Mouse (Mus musculus) midbrain, embryonic 10.5 days (tissue): ENCODE results near the gene Mfsd11. TPM values are rescaled to one million over a fixed set of nuclear protein-coding genes. Genes with fewer than 3 reads are reported as not detected.
"Not testable (repeated sequence)": the region's sequence is repeated elsewhere in the genome, so short reads cannot be mapped to it uniquely, and the experiment has no call there.

ENCODE experiments used
- DNase-seq: peaks from one replicate; pipeline ENCODE4 v3.0.0-alpha.2; 2017; ENCODE audit warnings: low spot score
- H3K27ac ChIP-seq: fragments of 300-500 bp; sonication (generic); replicated peaks from 2 replicates; pipeline ENCODE4 v1.5.1; 2016; ENCODE audit warnings: mild to moderate bottlenecking
- H3K27me3 ChIP-seq: fragments of 300-500 bp; sonication (generic); 2 replicates; pipeline ENCODE4 v1.6.1; 2016; ENCODE audit warnings: low read depth, mild to moderate bottlenecking; ENCODE audit not compliant: poor library complexity, severe bottlenecking
- H3K36me3 ChIP-seq: fragments of 300-500 bp; sonication (generic); 2 replicates; pipeline ENCODE4 v1.6.1; 2016; ENCODE audit warnings: mild to moderate bottlenecking, moderate library complexity
- H3K4me1 ChIP-seq: fragments of 300-500 bp; sonication (generic); 2 replicates; pipeline ENCODE4 v1.6.1; 2016
- H3K4me3 ChIP-seq: fragments of 300-500 bp; sonication (generic); 2 replicates; pipeline ENCODE4 v1.5.1; 2016; ENCODE audit warnings: mild to moderate bottlenecking, moderate library complexity
- H3K9me3 ChIP-seq: fragments of 300-500 bp; sonication (generic); replicated peaks from 2 replicates; pipeline ENCODE4 v1.6.1; 2016; ENCODE audit warnings: mild to moderate bottlenecking
- WGBS: fragments of 180-500 bp; shearing (Covaris S2); methylation state at CpG from one replicate; pipeline ENCODE4 v1.1.7; 2016; 5-methylcytosine and 5-hydroxymethylcytosine counted together
- polyA plus RNA-seq: library from polyadenylated mRNA; unstranded; fragments of >200 nt; fragmentation: Nextera tagmentation; extraction: Ambion mirVana; gene quantifications from 2 replicates; pipeline ENCODE4 v1.2.1, GENCODE M21; 2016

The Mfsd11 gene
- polyA plus RNA-seq, 1 experiment from 2014 or later, result 27.9 TPM

GRCm38 (mm10) chr11:116882446-116882845 is 30.2 kb downstream of the Mfsd11 start:
- WGBS, result 85% methylated on average over 10 of the region's 10 CpGs
- H3K36me3 ChIP-seq, result no peaks in the 10 kb centered on the region

DNA sequence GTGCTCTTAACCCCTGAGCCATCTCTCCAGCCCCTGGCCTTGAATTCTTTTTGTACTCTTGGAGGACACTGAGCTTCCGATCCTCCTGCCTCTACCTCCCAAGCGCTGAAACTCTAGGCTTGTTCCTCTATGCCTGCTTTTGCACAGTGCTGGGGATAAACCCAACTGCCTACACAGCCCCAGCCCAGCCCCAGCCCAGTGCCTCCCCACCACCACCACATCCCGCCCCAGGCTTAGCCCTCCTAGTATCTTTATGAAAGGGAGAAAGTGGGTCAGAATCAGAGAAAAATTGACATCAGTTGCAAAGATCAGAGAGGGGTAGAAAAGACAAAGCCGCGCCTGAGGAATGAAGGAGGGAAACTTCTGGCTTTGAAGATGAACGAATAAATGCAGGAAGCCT is 31.8 kb downstream of the Mfsd11 start:
- Histone ChIP-seq H3K36me3 (no peaks in the 10 kb centered on the region), H3K27me3 (peaks cover 24% of the 10 kb centered on the region), H3K9me3 (no peaks in the 10 kb centered on the region), H3K27ac (no peak overlapping the region), H3K4me3 (no peak overlapping the region), H3K4me1 (peaks cover 12% of the 10 kb centered on the region)
- DNase-seq, result no peak
- 89% methylated on average over 6 of the region's 6 CpGs for WGBS

More at GRCm38 (mm10) chr11:116882446-116882845, 30.2 kb downstream of the Mfsd11 start:
- peaks cover 21% of the 10 kb centered on the region for H3K27me3 ChIP-seq
- peaks cover 12% of the 10 kb centered on the region for H3K4me1 ChIP-seq
- H3K27ac ChIP-seq, result no peak overlapping the region
- H3K9me3 ChIP-seq, result no peaks in the 10 kb centered on the region
- H3K4me3 ChIP-seq, result no peak overlapping the region
- DNase-seq, result no peak

- Histone ChIP-seq H3K27me3 (peaks cover 24% of the 10 kb centered on the region), H3K9me3 (no peaks in the 10 kb centered on the region), H3K4me3 (peak overlapping the region; percentile 40), H3K4me1 (peaks cover 12% of the 10 kb centered on the region), H3K27ac (peak overlapping the region; percentile 61; the same call in 1 of the 2 replicates), H3K36me3 (no peaks in the 10 kb centered on the region)
- 4% methylated on average over 28 of the region's 28 CpGs for WGBS
- peak; percentile 86 for DNase-seq
Observed at GRCm38 (mm10) chr11:116885275-116886151, 33.3 kb downstream of the Mfsd11 start.

DNA sequence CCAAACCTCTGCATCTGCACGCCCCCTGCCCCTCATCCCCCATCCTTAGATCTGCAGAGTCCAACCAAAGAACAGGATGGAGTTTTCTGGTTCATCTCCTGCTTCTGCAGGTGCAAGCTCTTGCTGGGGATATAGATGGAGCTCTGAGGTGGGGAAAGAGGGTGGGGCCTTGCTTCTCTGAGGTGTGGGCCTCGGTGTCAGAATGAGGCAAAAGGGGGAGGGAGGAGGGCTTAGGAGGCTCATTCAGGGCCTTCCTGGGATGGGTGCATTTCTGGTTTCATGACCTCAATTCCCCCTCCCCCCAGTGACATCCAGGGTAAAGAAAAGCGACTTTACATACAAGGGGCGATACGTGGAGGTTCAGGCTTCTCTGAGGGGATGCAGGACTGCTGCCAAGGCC is 34.9 kb downstream of the Mfsd11 start:
- H3K4me3 ChIP-seq, result no peak overlapping the region
- WGBS, result 66% methylated on average over 5 of the region's 5 CpGs
- no peaks in the 10 kb centered on the region for H3K9me3 ChIP-seq
- no peak overlapping the region for H3K27ac ChIP-seq
- no peaks in the 10 kb centered on the region for H3K36me3 ChIP-seq
- no peak for DNase-seq
- H3K4me1 ChIP-seq, result peaks cover 12% of the 10 kb centered on the region
- peaks cover 24% of the 10 kb centered on the region for H3K27me3 ChIP-seq

DNA sequence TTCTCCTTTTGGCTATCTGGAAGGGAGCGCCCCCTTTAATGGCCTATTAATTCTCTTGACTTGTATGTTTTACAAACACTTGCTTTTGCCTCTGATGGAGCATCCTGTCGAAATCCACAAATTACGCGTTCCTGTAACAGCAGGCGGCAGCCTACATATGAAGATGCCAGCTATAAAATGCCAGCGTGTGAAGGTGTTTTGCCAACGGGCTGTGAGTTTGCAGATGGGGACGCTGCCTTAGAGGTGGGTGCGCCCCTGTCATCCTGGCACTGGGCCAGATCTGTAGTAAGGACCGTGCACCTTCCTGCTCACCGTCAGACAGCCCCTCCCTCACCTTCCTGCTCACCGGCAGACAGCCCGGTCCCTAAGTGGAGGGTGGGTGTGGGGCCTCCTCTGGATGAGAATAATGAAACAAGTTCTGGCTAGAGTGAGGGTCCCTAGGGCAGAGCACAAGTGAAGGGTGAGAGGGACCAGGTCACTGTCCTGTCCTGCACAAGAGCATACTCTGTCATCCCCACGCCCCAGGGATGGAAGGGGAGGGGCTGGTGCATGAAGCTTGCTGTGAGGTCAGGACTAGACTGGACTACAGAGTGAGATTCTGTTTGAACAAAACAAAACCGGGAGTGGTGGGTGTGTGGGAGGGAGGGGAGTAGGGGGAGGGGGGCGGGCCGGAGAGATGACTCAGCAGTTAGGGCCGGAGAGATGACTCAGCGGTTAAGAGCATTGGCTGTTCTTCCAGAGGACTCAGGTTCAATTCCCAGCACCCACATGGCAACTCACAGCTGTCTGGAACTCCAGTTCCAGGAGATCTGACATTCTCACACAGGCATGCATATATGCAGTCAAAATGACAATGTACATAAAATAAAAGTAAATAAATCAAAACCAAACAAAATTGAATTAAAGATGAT is 41.5 kb downstream of the Mfsd11 start:
- DNase-seq, result no peak
- 83% methylated on average over 19 of the region's 19 CpGs for WGBS

DNA sequence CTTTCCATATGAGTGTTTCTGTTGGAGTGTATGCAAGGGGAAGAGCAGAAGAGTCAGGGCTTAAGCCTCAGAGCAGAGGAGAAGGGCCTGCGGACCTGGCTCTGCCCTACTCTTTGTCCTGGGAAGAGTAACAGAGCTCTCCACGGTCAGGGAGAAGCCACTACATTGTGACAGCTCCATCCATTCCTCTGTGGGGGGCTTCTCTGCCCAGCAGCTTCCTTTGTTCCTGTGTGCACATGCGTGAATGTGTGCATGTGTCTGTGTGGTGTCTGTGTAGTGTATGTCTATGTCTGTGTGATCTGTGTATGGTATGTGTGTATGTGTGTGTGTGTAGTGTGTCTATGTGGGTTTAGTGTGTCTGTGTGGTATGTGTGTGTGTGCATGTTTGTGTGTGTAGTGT is 43.2 kb downstream of the Mfsd11 start:
- WGBS, result 74% methylated on average over 3 of the region's 3 CpGs
- Histone ChIP-seq H3K4me1 (peaks cover 11% of the 10 kb centered on the region), H3K27me3 (0 out of 2 replicates have a peak, but pooled peaks cover 6% of the 10 kb centered on the region), H3K27ac (no peak overlapping the region), H3K9me3 (no peaks in the 10 kb centered on the region), H3K4me3 (no peak overlapping the region), H3K36me3 (no peaks in the 10 kb centered on the region)
- no peak for DNase-seq

More for the DNA sequence above, 41.5 kb downstream of the Mfsd11 start:
- H3K36me3 ChIP-seq, result no peaks in the 10 kb centered on the region
- peaks cover 6% of the 10 kb centered on the region; the same call in 1 of the 2 replicates for H3K27me3 ChIP-seq
- no peaks in the 10 kb centered on the region for H3K9me3 ChIP-seq
- H3K4me3 ChIP-seq, result no peak overlapping the region
- H3K27ac ChIP-seq, result no peak overlapping the region
- peaks cover 9% of the 10 kb centered on the region; the same call in 1 of the 2 replicates for H3K4me1 ChIP-seq

- H3K27me3 ChIP-seq, result peaks cover 30% of the 10 kb centered on the region
- WGBS, result 95% methylated on average over 12 of the region's 12 CpGs
Observed at GRCm38 (mm10) chr11:116899247-116899646, 47.0 kb downstream of the Mfsd11 start.

DNA sequence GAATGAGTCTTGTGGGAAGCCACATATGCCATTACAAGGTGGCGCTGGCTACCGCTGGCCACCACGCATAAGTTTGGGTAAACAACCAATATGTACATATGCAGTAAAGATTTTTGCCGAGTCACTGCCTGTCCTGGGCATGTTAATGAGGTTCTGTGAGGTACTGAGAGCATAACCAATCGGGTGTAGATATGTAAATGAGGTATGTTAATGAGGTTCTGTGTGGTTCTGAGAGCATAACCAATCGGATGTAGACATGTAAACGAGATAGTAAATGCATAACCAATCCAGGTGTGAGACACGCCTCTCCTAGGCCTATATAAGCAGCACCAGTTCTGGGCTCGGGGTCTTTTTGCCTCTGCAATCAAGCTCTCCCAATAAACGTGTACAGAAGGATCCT is 50.3 kb downstream of the Mfsd11 start:
- WGBS, result 91% methylated on average over 10 of the region's 10 CpGs
- peaks cover 55% of the 10 kb centered on the region for H3K27me3 ChIP-seq
- not testable (repeated sequence) for DNase-seq, H3K4me3 ChIP-seq, H3K27ac ChIP-seq, H3K36me3 ChIP-seq, H3K9me3 ChIP-seq
- H3K4me1 ChIP-seq, result peaks cover 26% of the 10 kb centered on the region

More at GRCm38 (mm10) chr11:116899247-116899646, 47.0 kb downstream of the Mfsd11 start:
- H3K36me3 ChIP-seq, result no peaks in the 10 kb centered on the region
- H3K4me3 ChIP-seq, result no peak overlapping the region
- peaks cover 17% of the 10 kb centered on the region for H3K4me1 ChIP-seq
- H3K9me3 ChIP-seq, result no peaks in the 10 kb centered on the region; the same call in 1 of the 2 replicates
- no peak for DNase-seq
- no peak overlapping the region for H3K27ac ChIP-seq

DNA sequence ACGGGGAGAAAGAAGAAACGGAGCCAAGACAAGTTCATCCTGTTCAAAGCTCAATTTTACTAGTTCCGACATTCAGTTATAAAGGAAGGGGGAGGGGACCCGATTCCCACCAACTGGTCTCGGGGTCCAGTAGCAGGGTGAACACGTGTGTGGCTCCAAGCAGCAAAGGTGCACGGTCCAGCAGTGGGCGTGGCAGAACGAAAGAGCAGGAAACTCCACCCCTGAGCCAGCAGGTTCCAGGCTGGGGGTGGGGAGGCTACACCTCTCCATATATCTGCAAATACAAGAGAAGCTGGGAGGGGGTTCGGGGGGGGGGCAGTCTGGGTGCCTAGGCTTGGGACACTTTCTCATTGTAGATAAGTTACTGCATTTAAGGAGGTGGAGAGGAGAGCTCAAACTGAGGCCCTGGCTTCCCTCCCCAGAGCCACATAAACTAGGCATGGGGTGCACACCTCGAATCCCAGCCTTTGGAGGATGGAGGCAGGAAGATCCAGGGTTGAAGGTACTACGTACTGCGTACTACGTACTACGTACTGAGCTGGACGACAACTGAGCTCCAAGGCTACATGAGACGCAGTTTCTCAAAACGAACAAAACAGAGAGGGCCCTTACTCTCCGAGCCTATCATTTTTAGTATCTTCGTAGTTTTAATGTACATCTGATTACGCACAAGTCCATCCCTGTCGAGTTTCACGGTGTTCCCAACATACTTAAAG is 53.7 kb downstream of the Mfsd11 start:
- DNase-seq, result no peak
- no peaks in the 10 kb centered on the region; the same call in 1 of the 2 replicates for H3K9me3 ChIP-seq

GRCm38 (mm10) chr11:116913573-116913972 is 61.3 kb downstream of the Mfsd11 start:
- Histone ChIP-seq H3K27me3 (peaks cover 37% of the 10 kb centered on the region), H3K4me1 (peaks cover 26% of the 10 kb centered on the region), H3K27ac (no peak overlapping the region), H3K4me3 (no peak overlapping the region), H3K36me3 (no peaks in the 10 kb centered on the region), H3K9me3 (no peaks in the 10 kb centered on the region)
- DNase-seq, result no peak
- WGBS, result 86% methylated on average over 16 of the region's 16 CpGs

More for the DNA sequence above, 53.7 kb downstream of the Mfsd11 start:
- Histone ChIP-seq H3K27me3 (peaks cover 55% of the 10 kb centered on the region), H3K4me3 (peak overlapping the region; percentile 44), H3K27ac (no peak overlapping the region), H3K36me3 (no peaks in the 10 kb centered on the region), H3K4me1 (peaks cover 18% of the 10 kb centered on the region)
- 5% methylated on average over 23 of the region's 23 CpGs for whole genome bisulfite sequencing

GRCm38 (mm10) chr11:116914267-116914885 is 62.1 kb downstream of the Mfsd11 start:
- no peaks in the 10 kb centered on the region for H3K9me3 ChIP-seq
- no peak overlapping the region for H3K27ac ChIP-seq
- H3K4me1 ChIP-seq, result peaks cover 34% of the 10 kb centered on the region
- H3K27me3 ChIP-seq, result peaks cover 46% of the 10 kb centered on the region
- H3K4me3 ChIP-seq, result no peak overlapping the region
- no peaks in the 10 kb centered on the region for H3K36me3 ChIP-seq
- 64% methylated on average over 5 of the region's 5 CpGs for WGBS
- DNase-seq, result no peak

- no peaks in the 10 kb centered on the region for H3K36me3 ChIP-seq
- peaks cover 43% of the 10 kb centered on the region for H3K4me1 ChIP-seq
- no peak overlapping the region for H3K4me3 ChIP-seq
- H3K27me3 ChIP-seq, result peaks cover 54% of the 10 kb centered on the region
- H3K27ac ChIP-seq, result no peak overlapping the region
- no peaks in the 10 kb centered on the region for H3K9me3 ChIP-seq
- WGBS, result 77% methylated on average over 3 of the region's 3 CpGs
- DNase-seq, result no peak
Observed at GRCm38 (mm10) chr11:116915241-116915640, 63.0 kb downstream of the Mfsd11 start.
